Mouse (Mus musculus): ENCODE measurements around the gene Clip2.

The Clip2 gene

GRCm38 (mm10) chr5:134565696-134566095, 13.5 kb upstream of the Clip2 start:
- DNase-seq (ENCODE audit: extremely low spot score), result no peak

GRCm38 (mm10) chr5:134564272-134564671, 12.0 kb upstream of the Clip2 start:
- DNase-seq (ENCODE audit: extremely low spot score), result no peak

GRCm38 (mm10) chr5:134560450-134561171, 8.4 kb upstream of the Clip2 start:
- DNase-seq (ENCODE audit: extremely low spot score), result no peak

- DNase-seq (ENCODE audit: extremely low spot score), result no peak
These were observed 7.8 kb upstream of the Clip2 start, which contains the start of gene Syna for GRCm38 (mm10) chr5:134560071-134560449. Syna (minus strand) TSS chr5:134560171.

DNA sequence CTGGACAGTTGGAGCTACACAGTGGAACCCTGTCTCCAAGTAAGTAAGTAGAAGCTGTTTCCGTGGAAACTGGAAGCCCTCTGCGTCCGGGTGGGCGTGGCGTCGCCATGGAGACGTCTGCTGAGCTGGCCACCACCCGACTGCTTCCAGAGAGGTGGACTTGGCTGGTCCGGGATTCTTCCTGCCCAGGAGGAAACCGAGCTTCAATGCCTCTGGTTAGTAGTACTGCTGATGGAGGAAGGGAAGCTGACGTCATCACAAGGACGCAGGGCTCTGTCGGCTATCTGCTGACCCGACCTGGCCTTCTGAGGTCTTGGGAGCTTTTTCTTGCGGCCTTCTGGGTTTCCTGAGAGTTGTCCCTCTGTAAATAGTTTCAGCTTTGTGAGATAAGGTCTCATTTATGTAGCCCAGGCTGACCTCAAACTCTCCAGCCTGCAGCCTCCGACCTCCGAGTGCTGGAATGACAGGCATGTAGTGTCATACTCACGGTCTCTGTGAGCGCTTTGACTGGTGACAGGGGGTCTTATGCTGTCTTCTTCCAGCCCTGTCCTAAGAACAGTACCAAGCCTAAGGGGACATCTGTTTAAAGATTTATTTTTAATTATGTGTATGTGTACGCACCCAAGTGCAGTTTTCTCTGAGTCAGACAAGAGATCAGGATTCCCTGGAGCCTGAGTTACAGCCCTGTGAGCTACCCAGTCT, 3.4 kb upstream of the Clip2 start:
- peak; percentile 85 for DNase-seq (ENCODE audit: extremely low spot score)

- no peak for DNase-seq (ENCODE audit: extremely low spot score)
These were observed 1.8 kb upstream of the Clip2 start for GRCm38 (mm10) chr5:134553951-134554546.

GRCm38 (mm10) chr5:134551233-134552109, 763 bp downstream of the Clip2 start:
- peak; percentile 44 for DNase-seq (ENCODE audit: extremely low spot score)

DNA sequence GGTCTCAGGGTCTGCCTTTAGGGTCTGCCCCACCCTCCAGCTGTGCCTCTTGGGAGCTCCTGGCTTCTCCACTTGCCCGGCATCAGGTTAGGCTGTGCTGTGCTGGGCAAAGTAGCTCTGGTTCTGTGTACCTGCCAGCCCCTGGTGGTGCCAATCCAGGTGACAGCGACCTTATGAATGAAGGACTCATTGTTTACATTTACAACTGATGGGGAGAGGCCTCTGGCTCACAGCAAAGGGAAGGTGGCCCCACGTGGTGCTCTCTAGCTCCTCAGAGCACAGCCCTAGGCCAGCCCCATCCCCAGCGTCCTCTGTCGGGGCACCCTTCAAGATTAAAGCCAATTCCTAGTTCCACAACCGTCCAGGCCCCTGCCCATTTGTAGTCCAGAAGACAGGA, 1.4 kb downstream of the Clip2 start:
- no peak for DNase-seq (ENCODE audit: extremely low spot score)

- DNase-seq (ENCODE audit: extremely low spot score), result no peak
These were observed 2.5 kb downstream of the Clip2 start for GRCm38 (mm10) chr5:134549640-134550168.

- no peak for DNase-seq (ENCODE audit: extremely low spot score)
These were observed 3.9 kb downstream of the Clip2 start for GRCm38 (mm10) chr5:134548306-134548705.

GRCm38 (mm10) chr5:134546790-134547189, 5.4 kb downstream of the Clip2 start:
- DNase-seq (ENCODE audit: extremely low spot score), result no peak

GRCm38 (mm10) chr5:134545242-134545629, 7.0 kb downstream of the Clip2 start:
- DNase-seq (ENCODE audit: extremely low spot score), result no peak

GRCm38 (mm10) chr5:134544516-134545241, 7.6 kb downstream of the Clip2 start:
- peak; percentile 41 for DNase-seq (ENCODE audit: extremely low spot score)

- DNase-seq (ENCODE audit: extremely low spot score), result peak; percentile 51
These were observed 10.6 kb downstream of the Clip2 start for GRCm38 (mm10) chr5:134541640-134542039.

DNA sequence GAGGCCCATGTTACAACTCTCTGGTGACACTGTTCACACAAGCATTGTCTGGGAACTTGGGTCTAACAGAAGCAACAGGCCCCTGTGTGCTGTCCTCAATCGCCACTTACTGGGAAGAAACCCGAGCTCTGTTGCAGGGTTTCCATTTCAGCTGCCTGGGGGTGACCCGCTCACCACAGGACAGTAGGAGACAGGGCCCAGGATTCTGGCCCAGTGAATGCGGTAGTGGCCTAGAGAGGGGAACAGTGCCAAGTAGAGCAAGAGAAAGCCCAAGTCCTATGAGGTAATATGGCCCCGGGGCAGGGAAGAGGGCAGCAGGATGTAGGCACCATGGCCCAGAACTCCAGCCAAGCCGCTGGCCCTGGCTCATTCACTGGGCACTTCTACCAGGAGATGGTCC, 11.4 kb downstream of the Clip2 start:
- no peak for DNase-seq (ENCODE audit: extremely low spot score)

GRCm38 (mm10) chr5:134539891-134540290, 12.3 kb downstream of the Clip2 start:
- DNase-seq (ENCODE audit: extremely low spot score), result peak; percentile 84

DNA sequence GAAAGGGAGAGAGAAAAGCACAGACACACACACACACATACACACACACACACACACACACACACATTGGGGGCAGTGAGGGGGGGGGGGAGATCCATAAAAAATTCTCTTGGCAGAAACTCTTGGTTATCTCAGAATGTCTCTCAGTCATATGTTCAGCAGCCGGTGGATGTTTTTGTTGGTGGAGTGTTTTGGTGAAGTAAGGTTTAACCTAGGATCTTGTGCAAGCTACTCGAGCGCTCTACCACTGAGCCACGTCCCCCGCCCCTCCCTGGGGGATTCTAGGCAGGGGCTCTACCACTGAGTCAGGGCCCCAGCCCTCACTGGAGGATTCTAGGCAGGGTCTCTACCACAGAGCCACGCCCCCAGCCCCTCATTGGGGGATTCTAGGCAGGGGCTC, 16.2 kb downstream of the Clip2 start:
- no peak for DNase-seq (ENCODE audit: extremely low spot score)

- DNase-seq (ENCODE audit: extremely low spot score), result no peak
These were observed 19.8 kb downstream of the Clip2 start for GRCm38 (mm10) chr5:134532417-134532816.

DNA sequence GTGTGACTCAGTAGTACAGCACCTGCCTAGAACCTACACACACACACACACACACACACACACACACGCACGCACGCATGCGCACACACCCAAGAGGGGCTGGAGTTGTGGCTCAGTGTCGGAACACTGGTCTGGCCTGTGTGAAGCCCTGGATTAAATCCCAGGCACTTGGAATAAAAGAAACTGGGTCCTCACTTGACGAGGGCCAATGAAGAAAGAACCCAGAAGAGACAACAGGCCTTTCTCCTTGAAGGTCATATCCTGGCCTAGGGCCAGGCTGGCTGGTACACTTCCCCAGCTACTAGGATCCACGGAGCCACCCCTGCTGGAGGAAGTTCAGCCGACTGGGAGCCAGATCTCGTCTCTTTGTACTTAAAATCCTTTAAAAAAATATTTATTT, 20.6 kb downstream of the Clip2 start:
- DNase-seq (ENCODE audit: extremely low spot score), result no peak

DNA sequence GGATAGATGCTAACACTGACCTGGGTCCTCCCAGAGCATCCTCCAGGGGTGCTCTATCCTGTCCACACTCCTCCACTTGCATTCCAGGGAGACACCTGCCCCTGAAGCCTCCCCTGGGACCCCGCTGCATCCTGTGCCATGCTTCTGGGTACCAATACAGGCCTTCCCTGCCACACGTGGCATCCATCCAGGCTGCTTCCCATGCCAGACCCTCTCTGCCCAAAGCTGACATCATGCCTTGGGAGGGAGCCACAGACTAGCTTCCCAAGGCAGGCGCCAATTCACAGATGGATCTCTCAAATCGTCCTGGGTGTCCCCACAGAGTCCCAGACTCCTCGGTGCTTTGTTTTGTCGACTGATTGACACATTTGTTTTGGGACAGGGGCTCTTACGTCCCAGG, 21.4 kb downstream of the Clip2 start:
- DNase-seq (ENCODE audit: extremely low spot score), result no peak

DNA sequence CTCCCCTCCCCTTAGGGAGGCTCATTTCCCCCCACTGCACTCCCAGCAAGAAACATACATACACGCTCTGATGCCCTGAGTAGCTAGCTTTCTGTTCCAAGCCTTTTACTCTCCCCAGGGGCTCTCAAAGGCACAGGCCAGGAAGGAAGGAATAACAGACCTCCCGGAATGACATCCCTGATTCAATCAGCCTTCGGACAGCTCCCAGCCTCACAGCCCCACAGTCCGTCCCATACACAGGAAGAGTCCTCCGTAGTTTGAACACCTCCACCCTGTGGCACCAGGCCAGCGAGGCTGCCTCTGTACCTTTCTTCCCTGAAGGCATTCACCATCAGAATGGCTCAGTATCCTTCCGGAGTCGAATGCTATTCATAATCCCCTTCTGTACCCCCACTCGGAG, 23.7 kb downstream of the Clip2 start:
- DNase-seq (ENCODE audit: extremely low spot score), result no peak
